Mouse (Mus musculus) brain, adult 10 weeks (tissue): ENCODE results near the gene Phip. TPM values are rescaled to one million over a fixed set of nuclear protein-coding genes. Genes with fewer than 3 reads are reported as not detected.

ENCODE experiments used
- polyA plus RNA-seq: library from polyadenylated mRNA; stranded (reverse); fragments of 350-450 nt; fragmentation: Illumina TruSeq; extraction: RNeasy Lipid Tissue Mini Kit (QIAGEN cat#74804); gene quantifications from one replicate; pipeline ENCODE4 v1.2.3, GENCODE M21; 2015; ENCODE audit warnings: low read depth, low replicate concordance

Gene Phip
- polyA plus RNA-seq = 17.0 TPM

GRCm38 (mm10) chr9:82975342-82976215 is at the start of gene Phip:
Gene Phip, minus strand, starts transcription at chr9:82975516.

GRCm38 (mm10) chr9:82829007-82829689 is 146.2 kb downstream of the Phip start, which contains the start of gene Irak1bp1:
Gene Irak1bp1, plus strand, starts transcription at chr9:82829540.

Other genes with a start within 250 kb of the Phip start
- gene Irak1bp1, start 146.0 kb downstream of the Phip start, polyA plus RNA-seq = 21.2 TPM
- 112 TPM for gene Hmgn3, start 171.2 kb upstream of the Phip start, polyA plus RNA-seq